Mouse (Mus musculus) T-helper 1 cell (primary cell): ENCODE data around the gene Nfia.

ENCODE experiments used
- in situ Hi-C: fragments of 300-600 bp; cut with MboI, MseI; formaldehyde crosslinking; loops from one replicate; pipeline ENCODE4 v1.15.1; 2025; ENCODE audit warnings: high pct_unique_total_duplicates

Nfia gene

DNA sequence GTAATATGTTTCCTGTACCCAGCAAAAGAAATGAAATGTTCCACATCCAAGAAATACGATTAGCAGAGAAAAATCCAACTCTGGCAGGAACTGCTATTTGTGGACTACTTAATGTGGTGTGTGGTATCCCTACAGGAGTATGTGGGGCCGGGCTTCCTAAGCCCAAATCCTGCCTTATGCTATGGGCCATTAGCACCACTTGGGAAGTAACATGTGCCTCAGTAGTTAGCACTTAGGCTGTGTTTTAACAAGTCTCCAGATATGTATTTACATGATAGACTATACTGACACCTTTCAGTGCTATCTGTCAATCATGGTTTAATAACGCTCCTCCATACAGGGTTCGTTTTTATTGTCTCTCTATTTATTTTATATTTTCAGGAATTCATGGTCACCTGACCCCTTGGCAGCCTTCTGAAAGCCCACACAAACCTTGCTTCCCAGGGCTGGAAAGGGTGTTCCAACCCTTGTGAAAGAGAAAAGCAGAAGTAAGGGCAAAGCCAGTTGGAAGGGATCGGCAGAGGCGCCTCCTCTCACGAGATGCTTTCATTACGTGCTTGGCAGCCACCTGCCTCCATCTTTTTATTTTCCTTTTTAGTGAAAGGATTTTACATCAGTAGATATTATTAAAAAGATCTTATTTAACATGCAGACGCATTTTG lies 137.7 kb downstream of the Nfia start:
- in situ Hi-C loops: no loop called here

DNA sequence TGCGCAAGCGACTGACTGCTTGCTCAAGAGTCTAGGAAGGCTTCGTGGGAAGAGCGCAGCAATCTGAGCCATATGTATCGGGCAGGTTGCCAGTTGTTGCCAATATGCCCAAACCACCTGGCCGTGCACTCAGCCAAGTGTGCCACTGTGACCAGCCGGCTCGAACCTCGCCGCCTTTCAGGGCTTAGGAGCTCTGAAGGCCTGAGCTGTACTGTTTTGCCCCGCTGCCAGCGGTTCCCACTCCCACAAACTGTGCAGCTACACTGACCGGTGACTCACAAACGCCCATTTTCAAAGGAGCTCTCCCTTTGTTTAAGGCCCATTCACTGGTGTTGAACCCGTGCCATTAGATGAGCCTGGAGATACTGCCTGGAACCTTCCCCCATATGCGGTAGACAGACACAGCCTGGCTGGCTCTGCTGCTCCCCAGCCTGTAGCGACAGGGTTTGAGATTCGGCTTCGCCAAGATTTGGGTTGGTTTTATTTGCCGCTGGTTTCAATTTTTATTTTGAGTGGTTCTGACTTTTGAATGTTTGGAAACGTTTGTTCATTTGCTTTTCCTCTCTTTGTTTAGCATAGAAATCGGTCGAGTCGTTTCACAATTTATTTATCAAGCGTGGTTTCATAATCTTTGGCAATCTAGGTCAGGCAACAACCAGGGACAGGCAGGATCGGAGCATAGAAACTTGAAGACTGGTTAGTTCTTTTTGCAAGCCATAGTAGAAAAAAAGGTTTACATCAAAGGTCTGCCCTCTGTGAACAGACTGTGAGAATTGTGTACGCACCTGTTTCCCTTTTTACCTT lies 138.4 kb downstream of the Nfia start:
- in situ Hi-C loops: no loop called here

DNA sequence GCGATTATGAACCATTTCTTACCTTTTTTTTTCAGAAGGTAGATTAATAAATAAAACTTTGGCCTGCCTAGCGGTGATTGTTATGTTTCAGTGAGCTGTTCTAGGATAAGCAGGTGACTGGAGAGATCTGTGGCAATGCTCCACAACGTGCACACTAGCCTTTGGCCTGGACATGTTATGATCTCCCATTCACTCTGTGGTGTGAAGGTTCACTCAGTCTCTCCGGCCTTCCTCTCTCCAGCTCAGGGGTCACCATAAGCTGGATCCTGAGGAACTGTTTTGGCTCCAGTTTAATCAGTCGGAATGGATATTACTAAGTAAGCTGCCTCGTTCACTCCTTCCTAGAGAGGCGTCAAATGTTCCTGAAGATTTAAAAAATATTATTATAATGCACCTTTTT lies 139.2 kb downstream of the Nfia start:
- in situ Hi-C loops: no loop called here

DNA sequence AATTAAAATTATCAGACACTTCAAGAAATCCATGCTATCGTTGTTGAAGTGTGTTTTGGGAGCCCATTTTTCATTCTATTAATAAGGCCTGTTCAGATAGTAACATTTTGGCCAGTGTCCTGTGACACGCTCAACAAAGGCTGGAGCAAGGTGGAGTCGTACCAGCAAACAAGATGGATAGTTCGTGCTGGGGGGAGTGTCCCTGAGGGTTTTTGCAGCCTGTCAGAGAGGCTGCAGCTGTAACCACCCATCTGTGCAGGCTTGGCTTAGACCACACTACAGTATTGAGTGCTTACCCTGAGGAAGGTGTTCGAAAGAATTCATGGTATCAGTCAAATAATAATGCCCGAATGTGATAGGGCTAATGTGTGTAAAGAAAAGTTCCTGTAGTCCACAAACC lies 139.6 kb downstream of the Nfia start:
- in situ Hi-C loops: no loop called here

DNA sequence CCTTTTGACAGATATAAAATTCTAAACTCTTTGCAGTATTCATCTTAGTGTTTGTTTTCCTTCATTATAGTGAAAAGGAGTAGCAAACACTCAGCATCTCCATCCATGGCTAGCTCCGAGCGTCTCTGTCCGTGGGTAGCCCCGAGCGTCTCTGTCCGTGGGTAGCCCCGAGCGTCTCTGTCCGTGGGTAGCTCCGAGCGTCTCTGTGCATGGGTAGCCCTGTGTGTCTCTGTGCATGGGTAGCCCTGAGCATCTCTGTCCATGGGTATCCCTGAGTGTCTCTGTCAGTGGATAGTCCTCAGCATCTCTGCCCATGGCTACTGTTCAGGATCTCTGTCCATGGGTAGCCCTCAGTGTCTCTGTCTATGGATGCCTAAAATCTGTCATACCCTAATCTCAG lies 140.0 kb downstream of the Nfia start:
- in situ Hi-C loops: no loop called here

DNA sequence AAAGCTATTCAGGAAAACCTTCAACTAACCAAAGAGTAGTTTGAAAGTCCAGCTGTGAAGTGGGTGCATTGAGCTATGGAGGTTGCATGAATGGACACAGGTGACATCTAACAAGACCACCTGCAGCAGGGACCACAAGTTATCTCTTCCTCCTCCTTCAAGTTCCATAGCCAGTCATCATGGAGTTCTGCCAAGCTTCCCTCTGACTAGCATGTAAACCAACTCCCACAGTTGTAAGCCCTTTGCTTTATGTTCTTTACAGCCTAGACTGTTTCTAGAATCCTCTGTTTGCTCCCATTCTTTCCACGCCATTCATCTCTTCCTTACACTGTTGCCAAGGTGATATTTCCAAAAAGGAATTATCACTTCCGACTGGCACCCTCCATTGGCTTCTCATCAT lies 141.8 kb downstream of the Nfia start:
- in situ Hi-C loops: no loop called here

DNA sequence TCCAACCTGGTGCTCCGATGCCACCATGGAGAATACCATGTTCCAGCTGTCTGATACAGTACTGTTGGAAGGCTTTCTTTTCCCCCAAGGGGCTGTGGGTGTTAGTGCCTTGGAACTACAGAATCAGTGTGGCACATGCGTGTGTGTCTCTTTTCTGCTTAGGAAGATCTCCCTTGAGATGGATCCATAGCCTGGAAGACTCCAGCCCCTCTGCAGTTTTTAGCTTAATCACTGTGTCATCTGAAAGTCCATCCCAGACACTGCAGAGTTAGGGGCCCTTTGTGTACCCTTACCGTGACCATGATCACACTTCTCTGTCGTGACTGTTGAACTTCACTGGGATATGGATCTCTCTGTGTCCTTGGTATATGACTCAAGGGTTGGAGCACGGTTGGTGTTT lies 142.2 kb downstream of the Nfia start:
- in situ Hi-C loops: no loop called here

DNA sequence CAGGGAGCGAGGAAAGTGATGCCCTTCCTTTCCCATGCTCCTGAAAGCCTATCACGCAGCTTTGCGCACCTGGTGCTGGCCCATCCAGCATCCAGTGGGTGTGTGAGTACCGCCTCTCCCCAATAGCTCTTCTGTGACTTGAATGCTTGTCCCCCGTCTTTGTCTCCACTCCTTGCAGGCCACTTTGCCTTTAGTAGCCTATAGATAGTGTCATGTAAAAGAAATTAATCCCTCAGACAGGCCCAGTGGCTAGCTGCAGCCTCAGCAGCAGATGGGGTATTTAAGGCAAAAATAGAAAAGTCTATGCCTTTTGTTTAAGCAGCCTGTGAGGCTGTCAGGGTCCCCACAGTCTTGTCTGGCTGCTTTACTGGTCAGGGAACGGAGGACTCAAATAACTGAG lies 145.0 kb downstream of the Nfia start:
- in situ Hi-C loops: no loop called here

DNA sequence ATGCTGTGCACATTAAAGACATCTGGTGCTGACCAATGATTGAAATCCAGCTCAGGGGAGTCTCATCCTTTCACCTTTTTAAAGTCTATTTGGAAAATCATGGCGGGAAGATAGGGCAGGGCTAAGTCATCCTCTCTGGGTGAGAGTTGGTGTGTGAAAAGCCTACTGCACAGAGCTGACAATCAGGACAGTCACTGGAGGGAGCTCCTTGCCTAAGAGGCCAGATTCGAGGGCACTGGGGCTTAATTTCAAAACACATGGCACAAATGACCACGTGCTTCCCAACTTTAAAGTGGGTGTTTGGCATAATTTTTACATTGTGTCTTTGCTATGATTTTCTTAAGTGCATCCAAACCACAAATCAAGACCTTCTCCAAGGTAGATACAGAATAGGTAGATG lies 146.1 kb downstream of the Nfia start:
- in situ Hi-C loops: no loop called here

DNA sequence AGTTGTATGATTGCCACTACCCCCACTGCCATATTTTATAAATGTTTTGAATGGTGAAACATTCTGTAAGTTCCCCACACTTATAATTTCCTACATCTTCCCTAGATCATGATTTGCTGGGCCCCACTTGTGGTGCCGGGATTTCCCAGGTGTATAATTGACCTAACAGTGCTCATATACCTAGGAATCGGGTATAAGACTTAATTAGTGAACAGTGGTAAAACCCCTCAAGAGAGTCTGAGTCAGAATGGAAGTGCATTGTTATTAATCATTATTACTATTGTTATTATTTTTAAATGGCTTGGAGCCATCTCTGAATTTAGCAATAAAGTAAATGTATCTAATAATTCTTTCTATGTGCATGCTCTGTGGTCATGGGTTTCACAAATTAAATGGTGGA lies 147.2 kb downstream of the Nfia start:
- in situ Hi-C loops: no loop called here

DNA sequence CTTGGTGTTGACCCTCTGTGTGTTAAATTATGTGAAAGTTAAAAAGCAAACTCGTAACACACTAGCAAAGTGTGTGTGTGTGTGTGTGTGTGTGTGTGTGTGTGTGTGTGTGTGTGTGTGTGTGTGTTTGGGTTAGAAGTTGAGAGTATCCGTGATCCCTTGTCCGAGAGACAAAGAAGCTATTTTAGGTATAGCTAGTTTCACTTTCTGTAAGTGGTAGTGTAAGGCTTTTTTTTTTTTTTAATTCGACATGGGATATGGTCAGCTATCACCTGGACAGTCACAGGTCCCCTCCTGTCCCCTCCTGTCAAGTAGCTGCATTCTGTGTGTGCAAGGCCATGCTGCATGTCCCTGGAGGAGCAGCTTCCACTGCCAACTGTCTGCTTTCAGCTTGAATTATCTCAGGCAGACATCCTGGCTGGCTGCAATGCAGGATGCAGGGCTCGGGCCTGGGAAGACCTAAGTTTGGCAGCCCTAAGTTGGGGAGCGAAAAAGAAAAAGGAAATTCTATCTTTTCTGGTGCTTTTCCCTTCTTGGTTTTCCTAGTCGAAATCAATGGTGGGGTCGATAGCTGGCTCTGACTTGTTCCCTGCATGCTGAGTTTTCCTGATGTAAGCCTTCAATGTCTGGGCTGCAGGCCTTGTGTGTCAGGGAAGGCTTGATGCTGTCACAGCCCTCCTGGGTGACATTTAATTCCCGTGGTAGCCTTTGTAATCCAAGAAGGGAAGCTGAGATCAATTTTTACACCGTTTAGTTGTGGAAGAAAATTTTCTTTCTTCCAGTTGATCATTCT lies 147.9 kb downstream of the Nfia start:
- in situ Hi-C loops: no loop called here

DNA sequence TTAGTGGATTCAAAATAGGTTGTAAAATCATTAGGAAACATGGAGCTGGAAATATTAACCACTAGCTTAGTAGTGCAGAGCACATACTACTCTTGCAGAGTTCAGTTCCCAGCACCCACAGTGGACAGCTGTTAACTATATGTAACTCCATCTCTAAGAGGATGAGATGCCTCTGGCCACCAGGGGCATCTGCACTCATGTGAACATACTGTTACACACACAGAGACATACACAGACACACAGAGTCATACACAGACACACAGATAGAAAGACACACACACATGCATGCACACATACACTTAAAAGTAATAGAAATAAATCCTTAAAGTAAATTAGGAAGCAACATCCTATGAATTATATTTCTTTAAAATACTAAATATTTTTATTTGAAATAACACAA lies 149.1 kb downstream of the Nfia start:
- in situ Hi-C loops: no loop called here

DNA sequence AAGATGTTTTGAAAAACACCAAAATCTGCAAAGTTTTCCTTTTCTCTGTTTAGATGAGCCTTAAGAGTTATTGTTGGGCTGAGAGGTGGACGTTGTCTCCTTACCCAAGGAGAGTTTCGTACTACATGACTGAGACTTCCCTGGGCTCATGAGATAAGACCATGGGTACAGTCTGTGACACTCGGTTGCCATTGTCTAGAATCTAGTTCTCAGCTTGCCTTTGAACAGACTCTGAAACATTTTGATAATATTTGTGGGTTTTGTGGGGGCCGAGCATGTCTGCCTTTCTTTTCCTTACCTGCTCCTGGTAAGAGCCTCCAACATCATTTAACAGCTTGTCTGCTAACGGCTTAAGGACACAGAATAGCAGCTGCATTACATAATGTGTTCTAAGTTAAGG lies 150.7 kb downstream of the Nfia start:
- in situ Hi-C loops: no loop called here

DNA sequence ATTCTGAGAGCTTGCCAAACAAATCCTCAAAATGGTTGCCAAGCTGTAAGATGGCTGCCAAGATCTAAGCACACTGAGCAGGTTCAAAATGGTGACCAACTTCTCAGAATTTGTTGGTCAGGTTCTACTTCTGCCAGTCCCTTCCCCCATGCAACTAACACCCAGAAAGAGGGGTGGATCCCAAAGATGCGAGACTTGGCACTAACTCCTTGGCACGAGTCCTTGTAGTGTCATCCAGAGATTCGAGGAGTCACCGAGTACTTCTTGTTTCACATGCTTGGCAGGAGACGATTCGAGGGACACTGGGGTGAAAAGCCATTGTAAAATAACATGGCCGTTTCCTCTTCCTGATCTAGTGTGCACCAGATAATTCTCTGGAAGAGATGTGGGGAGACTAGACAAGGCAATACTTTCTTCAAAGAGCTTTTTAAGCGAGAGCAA lies 151.4 kb downstream of the Nfia start:
- in situ Hi-C loops: no loop called here

DNA sequence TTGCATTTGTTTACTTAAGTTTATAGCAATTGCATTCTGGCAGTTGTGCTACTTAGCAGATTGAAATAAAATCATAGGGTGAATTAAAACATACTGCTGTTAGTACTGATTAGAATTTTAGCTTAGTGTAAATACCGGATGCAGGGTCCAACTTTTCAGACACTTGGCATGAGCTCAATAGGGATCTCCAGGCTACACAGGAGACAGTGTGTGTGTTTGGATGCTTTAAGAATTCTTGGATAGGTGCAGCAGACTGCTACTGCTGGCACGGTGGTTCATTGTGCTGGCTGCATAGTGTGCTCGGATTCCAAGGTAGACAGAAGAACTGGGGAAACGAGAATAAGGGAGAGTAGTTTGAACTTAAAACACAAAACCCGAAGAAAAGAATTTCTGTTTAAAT lies 151.9 kb downstream of the Nfia start:
- in situ Hi-C loops: no loop called here

DNA sequence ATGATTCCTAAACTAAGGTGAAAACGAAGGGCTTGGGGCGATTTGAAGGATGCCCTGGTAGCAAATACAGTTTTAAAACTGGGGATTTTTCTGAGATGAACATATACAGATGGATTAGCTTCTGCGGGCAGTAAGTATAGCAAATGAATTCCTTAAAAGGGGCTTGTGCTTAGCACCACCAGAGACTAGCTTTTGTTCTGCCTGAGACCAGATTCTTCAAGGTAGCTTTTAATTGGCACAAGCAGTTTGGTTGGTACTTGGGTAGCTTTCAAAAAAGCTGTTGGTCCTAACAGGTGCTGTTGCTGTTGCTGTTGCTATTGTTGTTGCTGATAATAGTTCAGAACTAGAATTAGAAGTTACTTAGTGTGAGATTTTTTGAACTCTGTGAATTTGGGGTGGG lies 152.3 kb downstream of the Nfia start:
- in situ Hi-C loops: no loop called here

DNA sequence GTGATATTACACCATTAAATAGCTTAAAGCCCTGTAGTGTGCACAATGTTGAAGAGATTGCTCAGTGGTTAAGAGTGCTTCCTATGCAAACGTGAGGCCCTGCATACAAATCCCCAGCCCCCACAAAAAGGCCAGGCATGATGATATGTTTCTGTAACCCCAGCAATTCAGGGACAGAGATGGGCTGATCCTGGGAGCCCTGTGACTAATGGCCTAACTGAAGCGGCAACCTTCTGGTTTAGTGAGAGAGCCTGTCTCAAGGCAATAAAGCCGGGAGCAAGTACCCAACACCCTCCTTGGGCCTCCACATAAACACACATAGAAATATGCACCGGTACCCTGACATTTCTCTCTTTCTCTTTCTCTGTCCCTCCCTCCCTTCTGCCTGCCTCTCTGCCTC lies 153.1 kb downstream of the Nfia start:
- in situ Hi-C loops: no loop called here

DNA sequence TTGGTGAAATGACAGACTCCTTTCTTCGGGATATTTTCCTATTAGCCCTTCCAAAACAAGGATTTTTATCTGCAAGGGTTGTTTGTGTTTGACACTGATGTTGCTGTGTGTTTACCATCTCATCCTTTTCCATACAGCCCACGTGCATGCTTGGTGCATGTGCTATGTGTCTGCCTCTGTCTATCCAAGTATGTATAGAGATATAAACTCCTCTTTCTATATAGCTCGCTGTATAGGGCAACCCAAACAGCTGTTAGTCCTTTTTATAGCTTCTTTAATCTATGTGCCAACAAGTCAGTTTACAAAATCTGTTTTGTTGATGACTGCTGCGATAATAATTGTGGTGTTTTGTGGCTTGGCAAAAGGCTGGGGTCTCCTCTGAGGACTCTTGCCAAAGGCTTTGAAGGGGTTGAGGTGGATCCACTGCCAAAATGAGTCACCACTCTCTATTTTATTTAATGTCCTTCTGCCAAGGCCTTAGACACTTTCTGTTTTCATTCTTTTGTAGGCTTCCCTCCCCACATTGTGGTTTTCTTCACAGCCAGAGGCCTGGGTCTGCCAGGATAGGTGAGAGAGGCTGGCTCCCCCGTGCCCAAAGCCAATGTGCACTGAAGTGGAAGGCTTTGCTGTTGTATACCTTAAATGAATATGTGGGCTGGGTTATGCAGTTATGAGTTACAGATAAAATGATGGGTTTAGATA lies 154.2 kb downstream of the Nfia start:
- in situ Hi-C loops: no loop called here

DNA sequence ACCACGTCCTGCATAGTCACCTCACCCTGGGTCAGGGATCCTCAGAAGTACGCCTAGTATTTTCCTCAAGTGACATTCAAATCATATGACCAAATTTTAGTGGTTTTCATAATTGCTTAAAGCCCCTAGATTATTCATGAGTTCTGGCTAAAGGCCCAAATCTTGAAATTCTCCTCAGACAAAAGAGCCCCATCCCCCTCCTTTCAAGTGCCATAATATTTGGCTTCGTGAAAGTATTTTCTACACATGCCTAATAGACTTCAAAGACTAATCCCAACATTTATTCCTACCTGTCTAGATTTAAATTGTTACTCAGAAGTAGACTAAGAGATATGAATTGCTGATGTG lies 154.7 kb downstream of the Nfia start:
- in situ Hi-C loops: no loop called here

DNA sequence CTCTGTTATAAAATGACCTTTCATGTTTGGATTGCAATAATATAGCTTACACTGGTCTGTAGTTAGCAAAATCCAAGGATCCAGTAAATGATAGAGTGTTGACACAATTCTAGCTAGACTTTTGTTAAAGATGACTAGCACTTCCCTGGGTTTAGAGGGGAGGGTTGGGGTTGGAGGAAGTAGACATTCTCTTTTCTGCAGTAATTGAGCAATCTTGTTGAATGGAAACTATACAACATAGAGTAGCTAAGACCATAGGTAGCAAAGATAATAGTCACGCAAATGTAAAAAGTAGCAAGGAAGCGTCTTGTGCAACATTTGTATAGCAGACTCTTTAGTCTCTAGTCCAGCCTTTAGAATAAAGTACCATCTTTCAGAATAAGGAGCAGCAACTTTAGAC lies 163.8 kb downstream of the Nfia start:
- in situ Hi-C loops: no loop called here

DNA sequence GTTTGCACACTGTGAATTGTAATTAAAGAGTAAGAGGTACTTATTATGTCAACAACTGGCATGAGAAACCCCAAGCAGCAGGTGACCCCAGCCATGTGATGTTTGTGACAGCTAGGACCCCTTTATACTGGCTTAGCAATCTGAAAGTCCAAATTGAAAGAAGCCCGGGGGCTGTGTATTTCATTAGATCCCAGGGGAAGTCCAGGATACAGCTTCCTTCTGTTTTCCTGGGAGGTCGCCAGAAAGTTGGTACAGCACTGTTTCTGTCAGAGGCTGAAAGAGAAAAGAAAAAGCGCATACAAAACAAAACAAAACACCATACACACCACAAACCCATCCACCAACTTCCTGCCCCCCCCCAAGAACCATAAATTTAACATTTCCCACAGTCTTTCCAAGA lies 164.4 kb downstream of the Nfia start:
- in situ Hi-C loops: no loop called here

DNA sequence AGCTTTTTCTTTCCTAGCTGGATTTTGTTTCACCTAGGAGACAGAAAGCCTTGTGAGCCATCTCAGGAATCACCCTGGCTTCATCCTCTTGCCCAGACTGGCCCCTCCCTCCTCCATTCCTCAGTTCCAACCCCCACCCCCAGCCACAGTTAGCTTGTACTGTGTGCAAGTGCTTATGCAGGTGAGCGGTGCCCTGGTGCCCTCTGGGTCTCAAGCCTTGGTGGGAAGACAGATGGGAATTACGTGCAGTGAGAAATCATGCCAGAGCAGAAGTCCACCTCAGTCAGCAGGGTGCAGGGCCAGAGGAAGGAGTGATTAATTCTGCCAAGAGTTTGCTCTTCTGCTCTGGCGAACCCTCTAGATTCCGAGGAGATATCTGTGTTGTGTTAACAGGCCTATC lies 167.0 kb downstream of the Nfia start:
- in situ Hi-C loops: no loop called here
